10 mouse cellular contexts compared by ENCODE assay signal in genomic region chr1:60846616-60847275, GRCm38 (mm10). TPM values are rescaled to one million over a fixed set of nuclear protein-coding genes. Genes with fewer than 3 reads are reported as not detected.
DNase-seq lines count a peak whose midpoint lies in the region; TF ChIP-seq lines count a peak whose summit lies in the region.
"Had no signal": no experiment of that assay in that cellular context is flagged by ENCODE, and none has a peak within 500 bp of the region (broad histone marks: within the 10 kb centered on the region; RNA-seq: fewer than 3 reads in every experiment).

No protein-coding gene starts in this region.

- TF ChIP-seq CTCF in brain, embryonic 14.5 days (IDR thresholded peaks at IDR 0.05; ENCODE audit: borderline replicate concordance, extremely low read depth, insufficient read depth, insufficient read length), result no peak

- peak; percentile 60 for DNase-seq in layer of hippocampus, adult 11-12 months (ENCODE audit: low spot score)
- no peak for DNase-seq in layer of hippocampus, adult 9-10 months (ENCODE audit: low spot score)
- DNase-seq in adipocyte (ENCODE audit: low spot score), result peak; percentile 65
- peak; percentile 34 for DNase-seq in brain, embryonic 14.5 days (ENCODE audit: low read depth)
- peak; percentile 67 to 94 for DNase-seq in left cerebral cortex, postnatal 25 days (ENCODE audit: low spot score in 2 of 2)
- no peak for DNase-seq in neural tube, embryonic 10.5 days (ENCODE audit: extremely low spot score, low spot score)
- DNase-seq in spleen, adult 18-20 months, result no peak
- DNase-seq: kidney, adult 11 months; retina, postnatal 1 day had no signal

- intact Hi-C loops in left cerebral cortex, postnatal 25 days (cut with DNase I), result loop anchor here (1.0 to 10.0 kb wide), 6 partner anchors 51 to 437 kb away; partner anchors contain the start of genes Abi2 and Raph1

- no peak for TF ChIP-seq POLR2A in brain, embryonic 14.5 days (IDR thresholded peaks at IDR 0.05; ENCODE audit: borderline replicate concordance, extremely low read depth, insufficient read depth, insufficient read length, poor library complexity, severe bottlenecking)

RNA-seq across cellular contexts. Expression of gene Ctla4, which starts 40.1 kb away (rescaled TPM):
- 0.06 TPM in 1 of 2 replicates, not detected in the other for polyA plus RNA-seq in brain, embryonic 14.5 days (2012; rRNA removed)
- total RNA-seq in left cerebral cortex, postnatal 25 days (2021), result not detected
- polyA plus RNA-seq: forebrain, embryonic 15.5 days had no signal

Comparison
In these comparisons a context has a peak if more than half of its experiments do, and no peak if none do; other contexts are left out.
1. DNase-seq: peak in layer of hippocampus, adult 11-12 months (single experiment), adipocyte (single experiment), brain, embryonic 14.5 days (single experiment) and left cerebral cortex, postnatal 25 days (2 of 2); none in layer of hippocampus, adult 9-10 months (single experiment), neural tube, embryonic 10.5 days (single experiment) and spleen, adult 18-20 months (0 of 2).